Mouse (Mus musculus) CH12.LX (cell line): ENCODE measurements around the gene Psmd7. TPM values are rescaled to one million over a fixed set of nuclear protein-coding genes. Genes with fewer than 3 reads are reported as not detected.

Source experiments
- DNase-seq: peaks from one replicate; pipeline ENCODE4 v3.0.0-alpha.2; 2013; ENCODE audit errors: extremely low read depth
- H3K27ac ChIP-seq: 2 replicates; pipeline ENCODE4 v1.5.1; 2012; ENCODE audit warnings: low read depth, mild to moderate bottlenecking, control low read depth, moderate library complexity; ENCODE audit not compliant: insufficient read depth
- H3K27me3 ChIP-seq: replicated peaks from 2 replicates; pipeline ENCODE3; 2012; ENCODE audit warnings: inconsistent platforms
- H3K36me3 ChIP-seq, 2 experiments: replicated peaks in 1 of 2; 2 replicates each; pipeline versions ENCODE3 to v1.6.1; 2012; ENCODE audit warnings: inconsistent platforms in 1 of 2, low read length in 1 of 2, mild to moderate bottlenecking in 1 of 2, mixed read lengths in 1 of 2, moderate library complexity in 1 of 2; ENCODE audit not compliant: control insufficient read depth in 1 of 2, insufficient read depth in 1 of 2
- H3K4me1 ChIP-seq, 2 experiments: 2 replicates each; pipeline ENCODE4 v1.6.1; 2012; ENCODE audit warnings: inconsistent platforms in 1 of 2, moderate library complexity in 1 of 2; ENCODE audit not compliant: insufficient read depth in 2 of 2, control insufficient read depth in 1 of 2
- H3K4me2 ChIP-seq: 2 replicates; pipeline ENCODE4 v1.6.1; 2012; ENCODE audit warnings: low read depth, mild to moderate bottlenecking, control low read depth; ENCODE audit not compliant: poor library complexity, insufficient read depth, severe bottlenecking
- H3K4me3 ChIP-seq, 3 experiments: fragments of 150-350 bp in 1 of 3; sonication (generic) in 1 of 3; replicated peaks in 1 of 3; 2 replicates each; pipeline versions ENCODE3 to v1.5.1; 2011 to 2012; ENCODE audit warnings: low read depth in 2 of 3, low read length in 2 of 3, mild to moderate bottlenecking in 2 of 3, moderate library complexity in 2 of 3, control low read depth in 1 of 3, improper control_type of control experiment in 1 of 3, inconsistent platforms in 1 of 3, mixed read lengths in 1 of 3; ENCODE audit not compliant: poor library complexity in 1 of 3
- H3K79me2 ChIP-seq: replicated peaks from 2 replicates; pipeline ENCODE4 v1.6.1; 2012; ENCODE audit warnings: mild to moderate bottlenecking, moderate library complexity; ENCODE audit not compliant: control insufficient read depth, poor library complexity, insufficient read depth, severe bottlenecking; ENCODE audit errors: extremely low read depth
- H3K9ac ChIP-seq: 2 replicates; pipeline ENCODE4 v1.6.1; 2012; ENCODE audit warnings: low read depth, mild to moderate bottlenecking, control low read depth, moderate library complexity; ENCODE audit not compliant: insufficient read depth
- H3K9me3 ChIP-seq: replicated peaks from 2 replicates; pipeline ENCODE3; 2012; ENCODE audit warnings: low read length, inconsistent platforms, mixed read lengths
- CTCF ChIP-seq, 2 experiments: IDR thresholded peaks in 1 of 2; conservative IDR thresholded peaks in 1 of 2; 2 replicates each; pipeline ENCODE4 v1.5.1; 2011 to 2012; ENCODE audit warnings: low read depth in 2 of 2, low read length in 2 of 2, improper control_type of control experiment in 1 of 2, inconsistent platforms in 1 of 2, mild to moderate bottlenecking in 1 of 2, moderate library complexity in 1 of 2
- E2F4 ChIP-seq: IDR thresholded peaks from 2 replicates; pipeline ENCODE4 v1.6.1; 2011; ENCODE audit warnings: low read depth, low read length, improper control_type of control experiment; ENCODE audit not compliant: insufficient replicate concordance
- ELF1 ChIP-seq: IDR thresholded peaks from 2 replicates; pipeline ENCODE4 v1.6.1; 2014; ENCODE audit warnings: low read depth, mild to moderate bottlenecking, inconsistent platforms, low read length, improper control_type of control experiment
- ETS1 ChIP-seq: conservative IDR thresholded peaks from 2 replicates; pipeline ENCODE4 v1.6.1; 2012; ENCODE audit warnings: low read depth, mild to moderate bottlenecking, inconsistent platforms, low read length, improper control_type of control experiment, moderate library complexity
- HCFC1 ChIP-seq: IDR thresholded peaks from 2 replicates; pipeline ENCODE4 v1.6.1; 2012; ENCODE audit warnings: low read depth, mild to moderate bottlenecking, inconsistent platforms, low read length, improper control_type of control experiment
- IRF4 ChIP-seq: IDR thresholded peaks from 2 replicates; pipeline ENCODE4 v1.6.1; 2014; ENCODE audit warnings: low read depth, mild to moderate bottlenecking, inconsistent platforms, low read length, improper control_type of control experiment
- JUN ChIP-seq: IDR thresholded peaks from 2 replicates; pipeline ENCODE4 v1.6.1; 2011; ENCODE audit warnings: low read depth, mild to moderate bottlenecking, low read length, improper control_type of control experiment, moderate library complexity; ENCODE audit not compliant: insufficient read depth
- JUND ChIP-seq: conservative IDR thresholded peaks from 2 replicates; pipeline ENCODE4 v1.6.1; 2011; ENCODE audit warnings: low read depth, low read length, improper control_type of control experiment
- KAT2A ChIP-seq: IDR thresholded peaks from 2 replicates; pipeline ENCODE4 v1.6.1; 2012; ENCODE audit warnings: low read length, improper control_type of control experiment, inconsistent platforms; ENCODE audit not compliant: insufficient replicate concordance
- MAZ ChIP-seq: IDR thresholded peaks from 2 replicates; pipeline ENCODE4 v1.6.1; 2012; ENCODE audit warnings: low read depth, mild to moderate bottlenecking, inconsistent platforms, low read length, improper control_type of control experiment, moderate library complexity
- MEF2A ChIP-seq: IDR thresholded peaks from 2 replicates; pipeline ENCODE4 v1.6.1; 2014; ENCODE audit warnings: low read depth, mild to moderate bottlenecking, inconsistent platforms, low read length, improper control_type of control experiment, borderline replicate concordance
- MXI1 ChIP-seq: IDR thresholded peaks from 2 replicates; pipeline ENCODE4 v1.6.1; 2011; ENCODE audit warnings: mild to moderate bottlenecking, low read depth, low read length, improper control_type of control experiment
- NELFE ChIP-seq: IDR thresholded peaks from 2 replicates; pipeline ENCODE4 v1.6.1; 2011; ENCODE audit warnings: low read depth, low read length, improper control_type of control experiment
- NRF1 ChIP-seq: IDR thresholded peaks from 2 replicates; pipeline ENCODE4 v1.6.1; 2014; ENCODE audit warnings: low read depth, mild to moderate bottlenecking, inconsistent platforms, low read length, improper control_type of control experiment, moderate library complexity
- PAX5 ChIP-seq: IDR thresholded peaks from 2 replicates; pipeline ENCODE4 v1.6.1; 2012; ENCODE audit warnings: low read length, inconsistent platforms, mixed read lengths
- RCOR1 ChIP-seq: conservative IDR thresholded peaks from 2 replicates; pipeline ENCODE4 v1.6.1; 2012; ENCODE audit warnings: low read depth, mild to moderate bottlenecking, inconsistent platforms, low read length, improper control_type of control experiment
- TBP ChIP-seq: conservative IDR thresholded peaks from 2 replicates; pipeline ENCODE4 v1.6.1; 2011; ENCODE audit warnings: low read depth, low read length, improper control_type of control experiment
- TCF12 ChIP-seq: IDR thresholded peaks from 2 replicates; pipeline ENCODE4 v1.6.1; 2014; ENCODE audit warnings: low read depth, mild to moderate bottlenecking, inconsistent platforms, low read length, improper control_type of control experiment
- UBTF ChIP-seq: IDR thresholded peaks from 2 replicates; pipeline ENCODE4 v1.6.1; 2012; ENCODE audit warnings: low read depth, mild to moderate bottlenecking, inconsistent platforms, low read length, improper control_type of control experiment, moderate library complexity
- ZKSCAN1 ChIP-seq: IDR thresholded peaks from 2 replicates; pipeline ENCODE4 v1.6.1; 2012; ENCODE audit warnings: low read depth, inconsistent platforms, low read length, improper control_type of control experiment, borderline replicate concordance
- ZMIZ1 ChIP-seq: IDR thresholded peaks from 2 replicates; pipeline ENCODE4 v1.6.1; 2012; ENCODE audit warnings: low read depth, mild to moderate bottlenecking, inconsistent platforms, low read length, improper control_type of control experiment
- ZNF384 ChIP-seq: IDR thresholded peaks from 2 replicates; pipeline ENCODE4 v1.6.1; 2012; ENCODE audit warnings: low read depth, low read length, improper control_type of control experiment, inconsistent platforms
- dilution Hi-C: fragments of 300-500 bp; cut with MboI; formaldehyde crosslinking; loops from 2 replicates; pipeline ENCODE4 v1.14.3; 2020; ENCODE audit warnings: low sequenced_read_pairs; ENCODE audit not compliant: extremely low pct_unique_long_range_greater_than_20kb, extremely low pct_ligation_motif_present
- in situ Hi-C: fragments of 300-500 bp; cut with MboI; formaldehyde crosslinking; loops from 3 replicates; pipeline ENCODE4 v1.14.3; 2019; ENCODE audit warnings: low sequenced_read_pairs, low pct_ligation_motif_present, low pct_unique_long_range_greater_than_20kb, mixed read lengths
- polyA plus RNA-seq: library from polyadenylated mRNA; unstranded; fragments of >175 nt; gene quantifications from 2 replicates; pipeline ENCODE4 v1.2.1, GENCODE M21; 2012; ENCODE audit warnings: low read depth; ENCODE audit not compliant: insufficient read length
- total RNA-seq, 2 experiments: library from RNA; depleted of rRNA; stranded (reverse); fragments of 300-350 nt in 1 of 2; fragments of >200 nt in 1 of 2; gene quantifications; 2 replicates each; pipeline ENCODE4 v1.2.3; 2012 to 2014

Psmd7 gene
- total and polyA plus RNA-seq, 3 experiments = 56.7 to 353 (median 110) TPM

DNA sequence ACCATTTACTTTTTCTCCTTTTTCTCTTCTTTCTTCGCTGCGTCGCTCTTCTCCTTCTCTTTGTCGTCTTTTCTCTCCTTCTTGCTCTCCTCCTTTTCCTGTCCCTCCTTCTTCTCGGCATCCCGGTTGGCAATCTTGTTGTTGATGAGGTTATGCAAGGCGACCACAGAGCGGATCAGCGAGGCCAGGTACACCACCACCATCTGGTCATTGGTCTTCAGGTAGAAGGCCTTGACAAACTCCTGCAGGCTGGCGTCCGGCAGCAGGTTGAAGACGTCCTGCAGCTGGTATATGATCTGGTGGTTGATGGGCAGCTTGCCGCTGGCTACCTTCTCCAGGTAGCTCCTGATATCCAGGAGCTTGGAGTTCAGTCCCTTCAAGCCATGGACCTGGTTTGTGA lies 7.4 kb downstream of the Psmd7 start:
- Histone ChIP-seq H3K4me2 (no peak overlapping the region), H3K27me3 (no peaks in the 10 kb centered on the region), H3K27ac (no peak overlapping the region), H3K9me3 (no peaks in the 10 kb centered on the region), H3K4me3 (no peak overlapping the region), H3K36me3 (peaks cover 59 to 86% of the 10 kb centered on the region in 2 experiments), H3K79me2 (peaks cover 14% of the 10 kb centered on the region), H3K4me1 (peaks cover 0 to 11% of the 10 kb centered on the region in 2 experiments; a peak in 2 of 4 replicates), H3K9ac (no peak overlapping the region)
- dilution Hi-C loops = no loop called here
- DNase-seq = no peak
- TF ChIP-seq NRF1 = no peak
- TF ChIP-seq TCF12 = no peak
- no peak for TF ChIP-seq TBP
- no peak for TF ChIP-seq CTCF (conservative IDR thresholded peaks at IDR 0.05 in 1 of 2, IDR thresholded peaks at IDR 0.05 in 1 of 2; ENCODE audit: low read depth in 2 of 2, low read length in 2 of 2)
- no peak for TF ChIP-seq MXI1
- no peak for TF ChIP-seq RCOR1
- in situ Hi-C loops = no loop called here

DNA sequence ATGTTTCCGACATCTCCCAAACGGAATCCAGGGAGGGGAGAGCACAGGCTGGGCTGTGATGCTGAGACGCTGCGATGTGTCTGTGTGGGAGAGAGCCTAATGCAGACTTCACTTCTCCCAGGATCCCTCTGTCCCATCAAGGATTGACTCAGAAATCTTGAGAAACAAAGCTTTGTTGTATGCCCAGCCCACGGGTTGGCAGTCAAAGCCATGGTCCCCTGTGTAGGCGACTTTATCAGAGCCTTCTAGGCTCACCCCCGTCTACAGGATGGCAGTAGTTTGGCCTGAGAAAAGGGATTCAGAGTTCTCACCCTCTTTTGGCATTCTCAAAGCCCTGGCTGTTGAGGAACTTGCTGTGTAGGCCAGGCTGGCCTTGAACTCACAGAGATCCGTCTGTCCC lies 9.7 kb downstream of the Psmd7 start:
- Histone ChIP-seq H3K27me3 (no peaks in the 10 kb centered on the region), H3K4me3 (no peak overlapping the region), H3K9ac (no peak overlapping the region), H3K27ac (no peak overlapping the region), H3K4me2 (no peak overlapping the region), H3K9me3 (no peaks in the 10 kb centered on the region), H3K36me3 (peaks cover 43 to 68% of the 10 kb centered on the region in 2 experiments), H3K4me1 (peaks cover 0 to 3% of the 10 kb centered on the region in 2 experiments; a peak in 1 of 4 replicates), H3K79me2 (no peaks in the 10 kb centered on the region)
- in situ Hi-C loops = loop anchor here (5.0 kb wide), 2 partner anchors 116 to 191 kb away; no protein-coding TSS in a partner anchor
- dilution Hi-C loops = no loop called here
- no peak for DNase-seq
- TF ChIP-seq MXI1 (no peak), UBTF (no peak), ZKSCAN1 (no peak), HCFC1 (no peak), JUN (no peak), KAT2A (no peak), PAX5 (no peak), ZNF384 (no peak), NELFE (no peak), E2F4 (no peak), MEF2A (no peak), JUND (no peak), ZMIZ1 (no peak), MAZ (no peak), ELF1 (no peak), IRF4 (no peak), TCF12 (no peak), ETS1 (no peak), RCOR1 (no peak)
